In genomic region chr15:96638656-96639055, GRCm38 (mm10) we compare ENCODE assay signal across 9 mouse cellular contexts. TPM values are rescaled to one million over a fixed set of nuclear protein-coding genes. Genes with fewer than 3 reads are reported as not detected.
A peak's percentile ranks its signal among the peaks of the same experiment; 100 is the strongest.
DNase-seq lines count a peak whose midpoint lies in the region; ATAC-seq lines count a peak whose summit lies in the region.
"Had no signal": no experiment of that assay in that cellular context is flagged by ENCODE, and none has a peak within 500 bp of the region (broad histone marks: within the 10 kb centered on the region; RNA-seq: fewer than 3 reads in every experiment).

No protein-coding gene starts in this region.

- H3K9ac ChIP-seq in forebrain, embryonic 11.5 days (ENCODE audit: low read length), result no peak overlapping the region
- H3K9ac ChIP-seq in embryonic facial prominence, embryonic 12.5 days, result no peak overlapping the region
- no peak overlapping the region for H3K9ac ChIP-seq in intestine, embryonic 16.5 days (ENCODE audit: low read depth, low read length)
- H3K9ac ChIP-seq: lung, embryonic 14.5 days had no signal

- DNase-seq in forebrain, embryonic 10.5 days (ENCODE audit: extremely low spot score, low spot score), result no peak
- no peak for DNase-seq in forebrain, embryonic 11.5 days (ENCODE audit: low spot score)
- peak; percentile 27 for DNase-seq in 3134 (ENCODE audit: extremely low read depth, insufficient read length, low spot score)
- DNase-seq in right cerebral cortex, postnatal 10 days (ENCODE audit: low spot score in 2 of 2), result no peak
- no peak for DNase-seq in left cerebral cortex, adult 8-10 months (ENCODE audit: low spot score in 2 of 2)
- DNase-seq: lung, embryonic 14.5 days had no signal

- H3K27me3 ChIP-seq in forebrain, embryonic 10.5 days (ENCODE audit: poor library complexity, severe bottlenecking), result no peaks in the 10 kb centered on the region
- H3K27me3 ChIP-seq in forebrain, embryonic 11.5 days (ENCODE audit: control insufficient read depth, insufficient read depth, low read length), result no peaks in the 10 kb centered on the region
- H3K27me3 ChIP-seq in embryonic facial prominence, embryonic 12.5 days, result no peaks in the 10 kb centered on the region
- no peaks in the 10 kb centered on the region for H3K27me3 ChIP-seq in intestine, embryonic 16.5 days (replicated peaks; ENCODE audit: control insufficient read depth, insufficient read depth, low read length)

- no peak overlapping the region for H3K27ac ChIP-seq in forebrain, embryonic 10.5 days
- H3K27ac ChIP-seq in forebrain, embryonic 11.5 days (ENCODE audit: low read depth, low read length), result no peak overlapping the region
- no peak overlapping the region for H3K27ac ChIP-seq in embryonic facial prominence, embryonic 12.5 days
- H3K27ac ChIP-seq in intestine, embryonic 16.5 days (ENCODE audit: low read length), result no peak overlapping the region

- peaks cover 35% of the 10 kb centered on the region for H3K4me1 ChIP-seq in forebrain, embryonic 10.5 days
- H3K4me1 ChIP-seq in forebrain, embryonic 11.5 days (replicated peaks; ENCODE audit: control insufficient read depth, insufficient read depth, low read length), result 0 out of 2 replicates have a peak, but pooled peaks cover 6% of the 10 kb centered on the region
- H3K4me1 ChIP-seq in embryonic facial prominence, embryonic 12.5 days, result peaks cover 21% of the 10 kb centered on the region
- H3K4me1 ChIP-seq in intestine, embryonic 16.5 days (ENCODE audit: control insufficient read depth, insufficient read depth, low read length), result peaks cover 20% of the 10 kb centered on the region

- no peak for ATAC-seq in forebrain, embryonic 11.5 days (replicated peaks; ENCODE audit: low FRiP score)
- ATAC-seq in embryonic facial prominence, embryonic 12.5 days (ENCODE audit: insufficient number of reproducible peaks, insufficient read depth, low FRiP score, low TSS enrichment), result no peak
- ATAC-seq in intestine, embryonic 16.5 days, result no peak
- ATAC-seq in monocyte, adult 5-6 weeks (replicated peaks; ENCODE audit: insufficient number of reproducible peaks, low FRiP score, low TSS enrichment, poor library complexity, severe bottlenecking), result no peak

- peak overlapping the region; percentile 10; the same call in 1 of the 2 replicates for H3K4me3 ChIP-seq in forebrain, embryonic 10.5 days
- H3K4me3 ChIP-seq in forebrain, embryonic 11.5 days (ENCODE audit: low read depth, low read length), result no peak overlapping the region
- no peak overlapping the region for H3K4me3 ChIP-seq in embryonic facial prominence, embryonic 12.5 days
- H3K4me3 ChIP-seq in intestine, embryonic 16.5 days (ENCODE audit: low read length), result peak overlapping the region; percentile 11; the same call in 1 of the 2 replicates

- peaks cover 66% of the 10 kb centered on the region for H3K36me3 ChIP-seq in forebrain, embryonic 10.5 days (replicated peaks)
- H3K36me3 ChIP-seq in forebrain, embryonic 11.5 days (ENCODE audit: control insufficient read depth, insufficient read depth, low read length), result peaks cover 14% of the 10 kb centered on the region; the same call in 1 of the 2 replicates
- H3K36me3 ChIP-seq in embryonic facial prominence, embryonic 12.5 days, result peaks cover 16% of the 10 kb centered on the region; the same call in 1 of the 2 replicates
- H3K36me3 ChIP-seq in intestine, embryonic 16.5 days (ENCODE audit: control insufficient read depth, insufficient read depth, low read length), result peaks cover 6% of the 10 kb centered on the region; the same call in 1 of the 2 replicates

- WGBS in forebrain, embryonic 10.5 days, result 87% methylated on average over 2 of the region's 2 CpGs
- WGBS in forebrain, embryonic 11.5 days, result 90% methylated on average over 2 of the region's 2 CpGs
- 66% methylated on average over 2 of the region's 2 CpGs for WGBS in embryonic facial prominence, embryonic 12.5 days
- 67% methylated on average over 2 of the region's 2 CpGs for WGBS in intestine, embryonic 16.5 days

- H3K4me2 ChIP-seq in forebrain, embryonic 11.5 days (ENCODE audit: low read depth, low read length, severe bottlenecking), result no peak overlapping the region
- H3K4me2 ChIP-seq in embryonic facial prominence, embryonic 12.5 days (replicated peaks), result 0 out of 2 replicates have a peak overlapping the region, but pooled peaks have one; percentile 73
- H3K4me2 ChIP-seq in intestine, embryonic 16.5 days (ENCODE audit: low read depth, low read length), result peak overlapping the region; percentile 87

- H3K9me3 ChIP-seq in forebrain, embryonic 10.5 days, result peaks cover 44% of the 10 kb centered on the region
- peaks cover 5% of the 10 kb centered on the region; the same call in 1 of the 2 replicates for H3K9me3 ChIP-seq in forebrain, embryonic 11.5 days (ENCODE audit: control insufficient read depth, low read length)
- H3K9me3 ChIP-seq in embryonic facial prominence, embryonic 12.5 days, result no peaks in the 10 kb centered on the region
- H3K9me3 ChIP-seq in intestine, embryonic 16.5 days (ENCODE audit: control insufficient read depth, low read length), result no peaks in the 10 kb centered on the region

RNA-seq across cellular contexts. Expression of gene Slc38a1, which starts 4.1 kb away (rescaled TPM):
- polyA plus RNA-seq in forebrain, embryonic 10.5 days (2016; fragmentation: Nextera tagmentation; extraction: Ambion mirVana), result 127 and 138 TPM in 2 replicates
- polyA plus RNA-seq in forebrain, embryonic 11.5 days (2014; fragmentation: Nextera tagmentation; extraction: Ambion mirVana), result 134 and 139 TPM in 2 replicates
- 89.6 and 93.6 TPM in 2 replicates for polyA plus RNA-seq in embryonic facial prominence, embryonic 12.5 days (2016; fragmentation: Nextera tagmentation; extraction: Ambion mirVana)
- 111 and 116 TPM in 2 replicates for polyA plus RNA-seq in intestine, embryonic 16.5 days (2015; fragmentation: Nextera tagmentation; extraction: Ambion mirVana)
- total RNA-seq in monocyte, adult 5-6 weeks (2017), result 60.2 to 115 TPM (median 76.1 TPM) in 3 replicates
- 100 to 1,000 TPM; 104 to 111 (median 110) TPM for total RNA-seq in left cerebral cortex, adult 8-10 months (2022)

Comparison
In these comparisons a context has a peak if more than half of its experiments do, and no peak if none do; other contexts are left out.
1. H3K4me3 ChIP-seq: peak in forebrain, embryonic 10.5 days (single experiment) and intestine, embryonic 16.5 days (single experiment); none in forebrain, embryonic 11.5 days (single experiment) and embryonic facial prominence, embryonic 12.5 days (single experiment).